Mouse (Mus musculus) monocyte, adult 2 months (primary cell): Measurements from ENCODE around the gene Cpne8.
"Not testable (repeated sequence)": the region's sequence is repeated elsewhere in the genome, so short reads cannot be mapped to it uniquely, and the experiment has no call there.

ENCODE experiments used
- DNase-seq, 2 experiments: peaks; one replicate each; pipeline ENCODE4 v3.0.0; 2022; ENCODE audit warnings: low spot score in 2 of 2, low read depth in 1 of 2

The Cpne8 gene

DNA sequence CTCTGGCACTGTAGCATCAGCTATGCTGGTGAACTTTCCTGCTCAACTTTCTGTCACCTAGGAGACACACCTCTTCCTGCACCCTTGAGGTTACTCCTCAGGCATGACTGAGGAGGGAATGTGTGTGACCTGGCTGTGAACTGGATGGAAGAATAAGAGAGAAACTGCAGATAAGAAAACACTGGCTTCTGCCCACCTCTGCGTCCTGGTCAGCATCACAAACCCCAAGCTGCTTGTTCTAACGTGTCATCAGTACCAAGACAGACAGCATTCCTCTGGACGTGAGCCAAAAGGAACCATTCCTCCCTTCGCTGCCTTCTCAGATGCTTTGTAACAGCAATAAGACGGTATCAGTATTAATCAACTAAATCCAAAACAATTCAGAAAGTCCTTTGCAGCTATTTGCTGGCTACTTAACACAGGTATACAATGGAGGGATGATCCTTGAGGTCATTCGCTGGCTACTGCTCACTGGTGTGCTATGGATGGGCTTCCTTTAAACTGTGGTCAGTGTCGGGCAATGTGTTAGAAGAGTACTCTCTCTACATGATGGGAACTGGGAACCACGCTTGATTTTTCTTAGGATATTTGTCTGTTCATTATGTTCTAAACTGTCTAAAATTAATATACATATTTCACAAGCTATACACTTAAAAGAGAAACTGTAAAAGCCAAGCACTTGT, 63.0 kb downstream of the Cpne8 start:
- DNase-seq = no peak

GRCm38 (mm10) chr15:90610767-90611166, 68.5 kb downstream of the Cpne8 start:
- DNase-seq = not testable (repeated sequence)

DNA sequence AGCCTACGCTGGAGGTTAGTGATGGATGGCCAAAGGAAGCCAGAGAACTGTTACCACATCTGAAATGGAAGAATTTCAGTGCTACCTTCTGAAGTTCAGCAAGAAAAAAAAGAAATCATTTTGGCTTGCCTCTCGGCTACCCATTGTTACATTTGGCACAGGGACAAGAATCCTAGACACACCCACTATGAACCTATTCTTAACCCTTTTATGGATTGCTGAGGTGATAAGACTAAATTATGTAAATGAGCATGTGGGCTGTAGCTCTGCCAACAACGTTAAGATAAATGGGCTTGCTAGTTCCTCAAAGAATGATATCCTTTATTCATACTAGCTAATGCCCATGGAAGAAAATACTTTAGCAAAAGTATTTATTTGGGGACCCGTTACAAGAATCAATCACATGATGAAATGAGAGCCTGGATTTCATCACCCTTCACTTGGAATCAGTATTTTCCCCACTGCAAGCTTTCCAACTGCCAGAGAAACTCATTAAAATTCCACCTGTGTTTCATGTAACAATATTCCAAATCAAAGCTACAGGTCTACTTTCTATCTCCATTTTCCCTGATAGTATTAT, 69.3 kb downstream of the Cpne8 start:
- DNase-seq = no peak

- DNase-seq = no peak
Measured at GRCm38 (mm10) chr15:90608368-90608767, 70.9 kb downstream of the Cpne8 start.

GRCm38 (mm10) chr15:90607181-90607580, 72.1 kb downstream of the Cpne8 start:
- DNase-seq = no peak

DNA sequence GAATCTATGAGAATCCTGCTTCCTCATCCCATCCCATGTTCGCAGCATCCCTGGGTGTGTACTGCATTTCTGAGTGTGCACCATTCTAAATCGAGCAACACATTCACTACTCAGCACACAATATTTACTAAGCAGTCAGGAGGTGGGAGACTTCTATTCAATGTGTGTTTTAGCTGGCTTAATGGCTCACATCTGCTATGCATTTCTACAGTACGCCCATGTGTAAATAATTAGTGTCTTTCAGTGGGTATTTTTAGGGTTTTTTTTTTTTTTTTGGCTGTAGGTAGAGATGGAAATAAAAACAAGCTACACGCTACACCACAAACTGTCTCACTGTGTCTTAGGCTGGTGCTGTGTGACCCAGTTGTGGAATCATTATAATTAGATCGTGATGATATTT, 75.6 kb downstream of the Cpne8 start:
- DNase-seq = no peak

GRCm38 (mm10) chr15:90597715-90598497, 81.3 kb downstream of the Cpne8 start:
- no peak for DNase-seq

DNA sequence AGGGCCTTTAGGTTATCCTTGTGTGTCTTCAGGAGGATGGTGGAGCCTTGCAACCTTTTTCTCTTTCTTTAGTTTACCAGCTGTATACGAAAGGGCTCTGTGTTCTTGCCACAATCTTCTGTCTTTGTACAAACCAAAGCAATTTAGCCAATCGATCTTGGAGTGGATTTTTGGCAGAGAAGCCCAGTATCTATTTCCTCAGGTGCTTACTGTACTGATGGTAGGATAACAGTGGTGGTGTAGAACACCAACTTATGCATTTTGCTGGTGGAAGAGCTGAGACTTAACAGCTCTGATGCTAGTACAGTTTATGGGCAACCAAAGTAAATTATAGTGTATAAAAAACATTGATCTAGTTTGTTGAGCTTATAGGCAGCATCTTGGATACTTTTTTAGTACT, 83.6 kb downstream of the Cpne8 start:
- no peak for DNase-seq

GRCm38 (mm10) chr15:90589587-90589986, 89.6 kb downstream of the Cpne8 start:
- no peak for DNase-seq

DNA sequence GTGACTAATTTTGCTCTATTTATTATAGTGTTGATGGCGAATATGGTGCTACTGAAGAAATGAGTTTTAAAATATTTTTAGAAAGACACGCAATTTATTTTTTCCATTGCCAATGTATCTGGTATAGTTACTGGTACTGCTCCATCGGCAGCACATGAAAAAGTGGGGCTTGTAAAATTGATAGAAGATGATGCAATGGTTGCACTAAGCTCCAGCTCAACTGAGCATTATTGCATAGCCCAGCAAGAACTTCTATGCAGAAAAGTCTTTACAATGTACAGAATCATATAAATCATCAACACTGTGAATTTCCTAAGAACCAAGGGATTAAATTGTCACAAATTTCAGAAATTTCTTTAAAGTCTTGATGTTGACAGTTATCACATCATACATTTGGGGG, 101.8 kb downstream of the Cpne8 start:
- DNase-seq = no peak

- no peak for DNase-seq
Measured at GRCm38 (mm10) chr15:90569246-90569645, 110.0 kb downstream of the Cpne8 start.

- no peak for DNase-seq
Measured at GRCm38 (mm10) chr15:90568050-90568449, 111.2 kb downstream of the Cpne8 start.

GRCm38 (mm10) chr15:90563996-90564395, 115.2 kb downstream of the Cpne8 start:
- DNase-seq = no peak

DNA sequence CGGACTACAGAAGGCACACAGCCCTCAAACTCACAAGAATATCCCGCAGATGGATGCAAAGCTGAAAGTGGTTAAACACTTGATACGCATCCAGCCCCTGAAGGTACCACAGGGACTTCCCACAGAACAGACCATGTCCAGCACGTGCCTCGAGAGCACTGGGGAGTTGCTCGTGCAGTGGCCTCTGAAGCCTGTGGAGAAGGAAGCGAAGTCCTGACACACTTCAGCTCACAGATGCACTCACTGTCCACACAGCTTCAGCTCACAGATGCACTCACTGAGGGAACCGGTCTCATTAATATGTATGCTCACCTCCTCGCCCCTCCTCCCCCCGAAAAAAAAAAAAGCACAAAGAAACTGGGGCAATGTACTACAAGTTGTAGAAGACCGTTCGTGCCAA, 117.6 kb downstream of the Cpne8 start:
- no peak for DNase-seq

DNA sequence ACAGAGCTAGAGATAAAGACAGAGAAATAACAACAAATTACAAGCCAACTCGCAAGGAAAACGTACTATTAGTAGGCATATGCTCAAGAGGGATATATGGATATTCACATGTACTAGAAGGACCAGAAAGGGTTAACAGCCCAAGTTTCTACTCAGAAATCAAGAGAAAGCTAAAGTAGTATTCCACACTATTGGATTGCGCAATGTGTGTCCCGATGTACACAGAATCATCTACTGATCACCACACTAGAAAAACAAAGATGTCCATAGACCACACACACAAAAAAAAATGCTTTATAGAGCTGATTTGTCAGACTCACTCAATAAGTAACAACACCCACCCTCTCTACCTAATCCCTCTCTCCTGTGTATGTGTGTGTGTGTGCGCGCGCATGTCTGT, 130.6 kb downstream of the Cpne8 start:
- no peak for DNase-seq

DNA sequence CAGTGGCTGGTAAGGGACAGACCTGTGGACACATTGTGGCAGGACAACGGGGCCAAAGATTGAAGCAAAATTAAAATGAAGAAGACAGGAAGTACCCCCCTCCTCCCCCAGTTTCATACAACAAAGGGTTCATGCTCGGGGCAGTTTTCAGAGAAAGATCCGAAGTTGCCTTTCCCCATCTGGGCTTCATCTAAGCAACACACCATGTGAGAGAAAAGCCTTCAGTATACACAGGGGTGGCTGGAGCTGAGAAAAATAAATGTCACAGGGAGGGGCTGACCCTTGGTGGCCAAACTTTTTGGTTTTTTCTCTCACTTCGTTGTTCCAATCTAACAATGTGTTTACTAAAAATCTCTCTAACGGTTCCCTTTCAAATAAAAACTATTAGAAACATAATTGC, 135.8 kb downstream of the Cpne8 start:
- no peak for DNase-seq

GRCm38 (mm10) chr15:90542126-90542525, 137.1 kb downstream of the Cpne8 start:
- no peak for DNase-seq

DNA sequence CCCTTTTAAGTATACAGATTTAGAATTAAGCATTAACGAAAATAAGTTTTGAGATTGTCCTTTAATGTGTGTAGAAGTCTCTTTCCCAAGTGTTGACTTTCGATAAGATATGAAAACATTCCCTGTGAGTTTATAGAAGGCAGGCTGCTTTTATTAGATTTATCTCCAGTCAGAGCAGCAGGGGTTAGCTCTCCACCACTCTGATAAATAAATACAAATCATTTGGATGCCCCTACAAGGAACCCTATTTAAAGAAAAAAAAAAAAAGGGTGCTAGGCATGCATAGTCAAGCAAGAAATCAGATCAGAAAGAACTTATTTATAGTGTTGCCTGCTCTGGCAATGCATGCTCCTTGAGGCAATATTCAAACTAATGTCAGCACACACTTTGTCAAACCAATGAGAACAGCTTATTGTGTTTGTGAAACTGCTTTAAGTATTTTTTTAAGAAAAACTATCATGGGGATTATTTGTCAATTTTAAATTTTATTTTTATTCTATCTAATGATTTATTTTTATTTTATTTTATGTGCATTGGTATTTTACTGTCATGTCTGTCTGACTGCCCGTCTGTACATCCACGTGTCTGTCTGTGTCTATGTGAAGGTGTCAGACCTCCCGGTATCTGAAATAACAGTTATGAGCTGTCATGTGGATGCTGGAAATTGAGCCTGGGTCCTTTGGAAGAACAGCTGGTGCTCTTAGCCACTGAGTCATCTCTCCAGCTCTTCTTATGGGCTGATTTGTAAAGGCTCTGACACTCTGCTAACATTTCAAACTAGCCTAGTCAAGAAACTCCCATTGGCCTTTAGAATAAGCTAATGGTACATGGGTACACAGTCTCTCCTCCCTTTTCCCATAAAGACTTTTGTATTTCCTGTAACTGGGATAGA, 142.7 kb downstream of the Cpne8 start:
- no peak for DNase-seq

DNA sequence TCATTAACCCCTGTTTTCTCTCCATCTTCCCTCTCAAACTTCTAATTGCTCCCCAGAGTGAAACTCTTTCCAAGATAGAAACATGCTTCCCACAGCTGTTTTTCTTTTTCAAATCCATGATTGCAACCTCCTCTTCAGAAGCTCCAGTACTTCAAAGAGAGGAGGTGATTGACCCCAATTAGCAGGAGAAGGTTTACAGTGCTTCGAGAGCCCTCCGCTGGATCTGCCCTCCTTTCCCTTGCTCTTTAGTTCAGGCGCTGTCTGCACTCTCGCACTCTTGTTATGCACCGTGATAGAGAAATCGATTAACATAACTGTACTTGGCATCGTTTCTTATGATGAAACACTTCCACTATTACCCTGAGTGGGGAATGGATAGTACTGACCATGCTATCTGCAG, 143.5 kb downstream of the Cpne8 start:
- DNase-seq = no peak

- no peak for DNase-seq
Measured at GRCm38 (mm10) chr15:90512769-90513168, 166.5 kb downstream of the Cpne8 start.

GRCm38 (mm10) chr15:90497080-90497479, 182.2 kb downstream of the Cpne8 start:
- DNase-seq = no peak
